Mouse (Mus musculus) lung, adult 2 months (tissue): Measurements from ENCODE around the gene Pex11a.

Experiments used
- CTCF ChIP-seq: fragments of 200-500 bp; IDR thresholded peaks from 2 replicates; pipeline ENCODE4 v1.5.1; 2011; ENCODE audit warnings: mild to moderate bottlenecking, low read length, control low read depth; ENCODE audit not compliant: insufficient read depth
- POLR2A ChIP-seq: fragments of 200-500 bp; IDR thresholded peaks from 2 replicates; pipeline ENCODE4 v1.6.1; 2011; ENCODE audit warnings: low read depth, mild to moderate bottlenecking, control low read depth, low read length, borderline replicate concordance; ENCODE audit errors: extremely low read depth

GRCm38 (mm10) chr7:79710130-79710607 is 32.8 kb downstream of the Pex11a start:
- TF ChIP-seq POLR2A (no peak), CTCF (no peak)
